Mouse (Mus musculus) CH12.LX (cell line): ENCODE data around the gene Stbd1. TPM values are rescaled to one million over a fixed set of nuclear protein-coding genes. Genes with fewer than 3 reads are reported as not detected.

Experiments
- DNase-seq: peaks from one replicate; pipeline ENCODE4 v3.0.0-alpha.2; 2013; ENCODE audit errors: extremely low read depth
- H3K27ac ChIP-seq: 2 replicates; pipeline ENCODE4 v1.5.1; 2012; ENCODE audit warnings: low read depth, mild to moderate bottlenecking, control low read depth, moderate library complexity; ENCODE audit not compliant: insufficient read depth
- H3K27me3 ChIP-seq: replicated peaks from 2 replicates; pipeline ENCODE3; 2012; ENCODE audit warnings: inconsistent platforms
- H3K36me3 ChIP-seq, 2 experiments: replicated peaks in 1 of 2; 2 replicates each; pipeline versions ENCODE3 to v1.6.1; 2012; ENCODE audit warnings: inconsistent platforms in 1 of 2, low read length in 1 of 2, mild to moderate bottlenecking in 1 of 2, mixed read lengths in 1 of 2, moderate library complexity in 1 of 2; ENCODE audit not compliant: control insufficient read depth in 1 of 2, insufficient read depth in 1 of 2
- H3K4me1 ChIP-seq, 2 experiments: 2 replicates each; pipeline ENCODE4 v1.6.1; 2012; ENCODE audit warnings: inconsistent platforms in 1 of 2, moderate library complexity in 1 of 2; ENCODE audit not compliant: insufficient read depth in 2 of 2, control insufficient read depth in 1 of 2
- H3K4me2 ChIP-seq: 2 replicates; pipeline ENCODE4 v1.6.1; 2012; ENCODE audit warnings: low read depth, mild to moderate bottlenecking, control low read depth; ENCODE audit not compliant: poor library complexity, insufficient read depth, severe bottlenecking
- H3K4me3 ChIP-seq, 3 experiments: fragments of 150-350 bp in 1 of 3; sonication (generic) in 1 of 3; replicated peaks in 1 of 3; 2 replicates each; pipeline versions ENCODE3 to v1.5.1; 2011 to 2012; ENCODE audit warnings: low read depth in 2 of 3, low read length in 2 of 3, mild to moderate bottlenecking in 2 of 3, moderate library complexity in 2 of 3, control low read depth in 1 of 3, improper control_type of control experiment in 1 of 3, inconsistent platforms in 1 of 3, mixed read lengths in 1 of 3; ENCODE audit not compliant: poor library complexity in 1 of 3
- H3K79me2 ChIP-seq: replicated peaks from 2 replicates; pipeline ENCODE4 v1.6.1; 2012; ENCODE audit warnings: mild to moderate bottlenecking, moderate library complexity; ENCODE audit not compliant: control insufficient read depth, poor library complexity, insufficient read depth, severe bottlenecking; ENCODE audit errors: extremely low read depth
- H3K9ac ChIP-seq: 2 replicates; pipeline ENCODE4 v1.6.1; 2012; ENCODE audit warnings: low read depth, mild to moderate bottlenecking, control low read depth, moderate library complexity; ENCODE audit not compliant: insufficient read depth
- H3K9me3 ChIP-seq: replicated peaks from 2 replicates; pipeline ENCODE3; 2012; ENCODE audit warnings: low read length, inconsistent platforms, mixed read lengths
- CHD2 ChIP-seq: IDR thresholded peaks from 2 replicates; pipeline ENCODE4 v1.6.1; 2011; ENCODE audit warnings: low read length, improper control_type of control experiment
- CTCF ChIP-seq, 2 experiments: IDR thresholded peaks in 1 of 2; conservative IDR thresholded peaks in 1 of 2; 2 replicates each; pipeline ENCODE4 v1.5.1; 2011 to 2012; ENCODE audit warnings: low read depth in 2 of 2, low read length in 2 of 2, improper control_type of control experiment in 1 of 2, inconsistent platforms in 1 of 2, mild to moderate bottlenecking in 1 of 2, moderate library complexity in 1 of 2
- EP300 ChIP-seq: IDR thresholded peaks from 2 replicates; pipeline ENCODE4 v1.6.1; 2011; ENCODE audit warnings: low read length, improper control_type of control experiment
- GABPA ChIP-seq: IDR thresholded peaks from 2 replicates; pipeline ENCODE4 v1.6.1; 2012; ENCODE audit warnings: low read depth, low read length, improper control_type of control experiment, inconsistent platforms; ENCODE audit not compliant: insufficient replicate concordance
- HCFC1 ChIP-seq: IDR thresholded peaks from 2 replicates; pipeline ENCODE4 v1.6.1; 2012; ENCODE audit warnings: low read depth, mild to moderate bottlenecking, inconsistent platforms, low read length, improper control_type of control experiment
- JUN ChIP-seq: IDR thresholded peaks from 2 replicates; pipeline ENCODE4 v1.6.1; 2011; ENCODE audit warnings: low read depth, mild to moderate bottlenecking, low read length, improper control_type of control experiment, moderate library complexity; ENCODE audit not compliant: insufficient read depth
- JUND ChIP-seq: conservative IDR thresholded peaks from 2 replicates; pipeline ENCODE4 v1.6.1; 2011; ENCODE audit warnings: low read depth, low read length, improper control_type of control experiment
- MAFK ChIP-seq: IDR thresholded peaks from 2 replicates; pipeline ENCODE4 v1.6.1; 2011; ENCODE audit warnings: low read length, improper control_type of control experiment; ENCODE audit not compliant: insufficient replicate concordance
- MAX ChIP-seq: IDR thresholded peaks from 2 replicates; pipeline ENCODE4 v1.6.1; 2011; ENCODE audit warnings: low read length, improper control_type of control experiment
- MAZ ChIP-seq: IDR thresholded peaks from 2 replicates; pipeline ENCODE4 v1.6.1; 2012; ENCODE audit warnings: low read depth, mild to moderate bottlenecking, inconsistent platforms, low read length, improper control_type of control experiment, moderate library complexity
- MXI1 ChIP-seq: IDR thresholded peaks from 2 replicates; pipeline ENCODE4 v1.6.1; 2011; ENCODE audit warnings: mild to moderate bottlenecking, low read depth, low read length, improper control_type of control experiment
- RCOR1 ChIP-seq: conservative IDR thresholded peaks from 2 replicates; pipeline ENCODE4 v1.6.1; 2012; ENCODE audit warnings: low read depth, mild to moderate bottlenecking, inconsistent platforms, low read length, improper control_type of control experiment
- SIN3A ChIP-seq: IDR thresholded peaks from 2 replicates; pipeline ENCODE4 v1.6.1; 2012; ENCODE audit warnings: low read length, improper control_type of control experiment, inconsistent platforms
- SMC3 ChIP-seq: IDR thresholded peaks from 2 replicates; pipeline ENCODE4 v1.6.1; 2011; ENCODE audit warnings: low read depth, low read length, improper control_type of control experiment
- UBTF ChIP-seq: IDR thresholded peaks from 2 replicates; pipeline ENCODE4 v1.6.1; 2012; ENCODE audit warnings: low read depth, mild to moderate bottlenecking, inconsistent platforms, low read length, improper control_type of control experiment, moderate library complexity
- USF1 ChIP-seq: IDR thresholded peaks from 2 replicates; pipeline ENCODE4 v1.6.1; 2014; ENCODE audit warnings: low read depth, mild to moderate bottlenecking, inconsistent platforms, low read length, improper control_type of control experiment
- ZC3H11A ChIP-seq: IDR thresholded peaks from 2 replicates; pipeline ENCODE4 v1.6.1; 2012; ENCODE audit warnings: low read depth, mild to moderate bottlenecking, inconsistent platforms, low read length, improper control_type of control experiment
- ZKSCAN1 ChIP-seq: IDR thresholded peaks from 2 replicates; pipeline ENCODE4 v1.6.1; 2012; ENCODE audit warnings: low read depth, inconsistent platforms, low read length, improper control_type of control experiment, borderline replicate concordance
- dilution Hi-C: fragments of 300-500 bp; cut with MboI; formaldehyde crosslinking; loops from 2 replicates; pipeline ENCODE4 v1.14.3; 2020; ENCODE audit warnings: low sequenced_read_pairs; ENCODE audit not compliant: extremely low pct_unique_long_range_greater_than_20kb, extremely low pct_ligation_motif_present
- in situ Hi-C: fragments of 300-500 bp; cut with MboI; formaldehyde crosslinking; loops from 3 replicates; pipeline ENCODE4 v1.14.3; 2019; ENCODE audit warnings: low sequenced_read_pairs, low pct_ligation_motif_present, low pct_unique_long_range_greater_than_20kb, mixed read lengths
- polyA plus RNA-seq: library from polyadenylated mRNA; unstranded; fragments of >175 nt; gene quantifications from 2 replicates; pipeline ENCODE4 v1.2.1, GENCODE M21; 2012; ENCODE audit warnings: low read depth; ENCODE audit not compliant: insufficient read length
- total RNA-seq, 2 experiments: library from RNA; depleted of rRNA; stranded (reverse); fragments of 300-350 nt in 1 of 2; fragments of >200 nt in 1 of 2; gene quantifications; 2 replicates each; pipeline ENCODE4 v1.2.3; 2012 to 2014

Gene Stbd1
- total and polyA plus RNA-seq, 3 experiments: 0.89 to 1.3 (median 0.99) TPM

DNA sequence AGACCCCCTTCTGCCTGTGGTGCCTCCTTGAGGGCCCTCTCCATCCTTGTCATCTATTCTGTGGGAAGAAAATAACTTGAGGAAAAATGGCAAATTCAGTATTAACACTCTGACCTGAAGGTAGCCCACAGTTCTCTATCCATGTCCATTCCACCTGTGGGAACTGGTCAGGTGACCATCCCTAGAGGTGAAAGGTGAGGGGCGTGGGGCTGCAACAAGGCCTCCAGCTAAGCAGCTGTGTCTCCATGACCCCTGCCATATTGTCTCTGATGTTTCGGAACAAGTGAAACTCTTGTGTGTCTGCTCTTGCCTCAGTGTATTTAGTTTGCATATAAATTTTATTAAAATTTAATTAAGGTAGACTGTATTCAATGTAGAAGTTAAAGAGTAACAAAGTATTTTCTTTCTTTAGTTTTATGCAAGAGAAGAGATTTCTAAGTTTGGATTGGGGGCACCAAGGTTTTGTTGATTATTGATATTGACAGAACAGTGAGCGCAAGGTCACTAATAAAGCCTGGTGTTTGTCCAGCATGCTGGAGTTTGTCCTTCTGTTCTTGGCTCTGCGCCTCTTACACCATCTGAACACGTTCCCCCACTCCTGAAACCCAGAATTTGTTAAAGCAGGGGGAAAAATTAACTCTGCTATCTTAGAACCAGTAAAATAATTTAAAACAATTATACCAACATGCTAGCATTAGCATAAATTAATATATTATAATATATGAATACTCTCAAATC lies 4.8 kb downstream of the Stbd1 start:
- TF ChIP-seq JUN (no peak), HCFC1 (no peak), JUND (no peak)
- TF ChIP-seq, all 38 proteins: peak for 0
- H3K9ac ChIP-seq: no peak overlapping the region
- in situ Hi-C loops (no loop called here), dilution Hi-C loops (no loop called here)
- H3K4me3 ChIP-seq: no peak overlapping the region
- no peak for DNase-seq
- no peak overlapping the region for H3K27ac ChIP-seq
- H3K36me3 ChIP-seq: no peaks in the 10 kb centered on the region
- H3K27me3 ChIP-seq: no peaks in the 10 kb centered on the region
- no peaks in the 10 kb centered on the region for H3K79me2 ChIP-seq
- peaks cover 0 to 7% of the 10 kb centered on the region in 2 experiments; a peak in 2 of 4 replicates for H3K4me1 ChIP-seq
- no peak overlapping the region for H3K4me2 ChIP-seq
- no peaks in the 10 kb centered on the region for H3K9me3 ChIP-seq

GRCm38 (mm10) chr5:92612756-92613155 lies 9.9 kb downstream of the Stbd1 start:
- Histone ChIP-seq H3K4me1 (no peaks in the 10 kb centered on the region), H3K36me3 (no peaks in the 10 kb centered on the region), H3K9ac (no peak overlapping the region), H3K27me3 (no peaks in the 10 kb centered on the region), H3K27ac (no peak overlapping the region), H3K9me3 (no peaks in the 10 kb centered on the region), H3K4me3 (no peak overlapping the region), H3K79me2 (no peaks in the 10 kb centered on the region), H3K4me2 (no peak overlapping the region)
- no peak for TF ChIP-seq HCFC1
- no peak for TF ChIP-seq RCOR1
- TF ChIP-seq USF1: no peak
- TF ChIP-seq SMC3: no peak
- TF ChIP-seq GABPA: no peak
- no peak for TF ChIP-seq SIN3A
- TF ChIP-seq CHD2: no peak
- no peak for TF ChIP-seq ZKSCAN1
- TF ChIP-seq MAFK: no peak
- TF ChIP-seq EP300: no peak
- no peak for TF ChIP-seq UBTF
- TF ChIP-seq MAX: no peak
- no peak for TF ChIP-seq ZC3H11A
- TF ChIP-seq MXI1: no peak
- no peak for TF ChIP-seq MAZ
- no peak for TF ChIP-seq CTCF (conservative IDR thresholded peaks at IDR 0.05 in 1 of 2, IDR thresholded peaks at IDR 0.05 in 1 of 2; ENCODE audit: low read depth in 2 of 2, low read length in 2 of 2)
- no peak for DNase-seq
- in situ Hi-C loops: no loop called here
- dilution Hi-C loops: no loop called here
